Mouse (Mus musculus): Measurements from ENCODE around the gene Mt4. TPM values are rescaled to one million over a fixed set of nuclear protein-coding genes. Genes with fewer than 3 reads are reported as not detected.
"Not testable (repeated sequence)": the region's sequence is repeated elsewhere in the genome, so short reads cannot be mapped to it uniquely, and the experiment has no call there.

Gene Mt4
- polyA plus RNA-seq, 1 experiment from 2014 or later: not detected

GRCm38 (mm10) chr8:94140266-94140795 lies 3.3 kb downstream of the Mt4 start:
- H3K36me3 ChIP-seq: no peaks in the 10 kb centered on the region
- no peaks in the 10 kb centered on the region for H3K9me3 ChIP-seq
- no peak overlapping the region for H3K9ac ChIP-seq
- WGBS: 83% methylated on average over 4 of the region's 4 CpGs
- H3K4me1 ChIP-seq (replicated peaks): no peaks in the 10 kb centered on the region
- H3K27ac ChIP-seq (replicated peaks): no peak overlapping the region
- no peak overlapping the region for H3K4me2 ChIP-seq
- H3K27me3 ChIP-seq: no peaks in the 10 kb centered on the region
- no peak for ATAC-seq (ENCODE audit: low FRiP score, low read depth)
- no peak overlapping the region for H3K4me3 ChIP-seq

- Histone ChIP-seq H3K4me1 (replicated peaks) (peaks cover 12% of the 10 kb centered on the region), H3K36me3 (no peaks in the 10 kb centered on the region), H3K27ac (replicated peaks) (no peak overlapping the region), H3K4me2 (no peak overlapping the region), H3K4me3 (no peak overlapping the region), H3K27me3 (peaks cover 4% of the 10 kb centered on the region; the same call in 1 of the 2 replicates), H3K9me3 (no peaks in the 10 kb centered on the region), H3K9ac (no peak overlapping the region)
- no peak for ATAC-seq (ENCODE audit: low FRiP score, low read depth)
- WGBS: 49% methylated on average over 5 of the region's 5 CpGs
These were observed 11.2 kb downstream of the Mt4 start for GRCm38 (mm10) chr8:94148236-94148635.

GRCm38 (mm10) chr8:94150925-94151324 lies 13.9 kb downstream of the Mt4 start:
- H3K27me3 ChIP-seq: peaks cover 4% of the 10 kb centered on the region; the same call in 1 of the 2 replicates
- no peak for ATAC-seq (ENCODE audit: low FRiP score, low read depth)
- 88% methylated on average over 5 of the region's 5 CpGs for WGBS

GRCm38 (mm10) chr8:94152513-94153300 lies 15.7 kb downstream of the Mt4 start, which contains the start of gene Mt3:
TSS of gene Mt3 (plus strand) at chr8:94152607.
- H3K4me2 ChIP-seq: peak within 1 kb of the TSS; percentile 88
- no peaks in the 10 kb centered on the region for H3K36me3 ChIP-seq
- H3K9ac ChIP-seq: peak within 1 kb of the TSS; percentile 44
- H3K27me3 ChIP-seq: peaks cover 4% of the 10 kb centered on the region; the same call in 1 of the 2 replicates
- H3K9me3 ChIP-seq: no peaks in the 10 kb centered on the region
- peaks cover 21% of the 10 kb centered on the region for H3K4me1 ChIP-seq (replicated peaks)
- peak within 1 kb of the TSS; percentile 67 for H3K27ac ChIP-seq (replicated peaks)
- peak within 1 kb of the TSS; percentile 45 for H3K4me3 ChIP-seq
- WGBS: 2% methylated on average over 29 of the region's 29 CpGs
- ATAC-seq (ENCODE audit: low FRiP score, low read depth): peak; percentile 90

More at GRCm38 (mm10) chr8:94150925-94151324, 13.9 kb downstream of the Mt4 start:
- H3K4me2 ChIP-seq: no peak overlapping the region
- no peaks in the 10 kb centered on the region for H3K9me3 ChIP-seq
- no peak overlapping the region for H3K27ac ChIP-seq (replicated peaks)
- no peak overlapping the region for H3K9ac ChIP-seq
- H3K36me3 ChIP-seq: no peaks in the 10 kb centered on the region
- H3K4me1 ChIP-seq (replicated peaks): peaks cover 21% of the 10 kb centered on the region
- no peak overlapping the region for H3K4me3 ChIP-seq

GRCm38 (mm10) chr8:94153451-94153850 lies 16.5 kb downstream of the Mt4 start:
- Histone ChIP-seq H3K9ac (peak overlapping the region; percentile 44), H3K36me3 (no peaks in the 10 kb centered on the region), H3K27me3 (peaks cover 4% of the 10 kb centered on the region; the same call in 1 of the 2 replicates), H3K4me3 (peak overlapping the region; percentile 45), H3K27ac (replicated peaks) (peak overlapping the region; percentile 67), H3K4me2 (peak overlapping the region; percentile 88), H3K9me3 (no peaks in the 10 kb centered on the region), H3K4me1 (replicated peaks) (peaks cover 21% of the 10 kb centered on the region)
- ATAC-seq (ENCODE audit: low FRiP score, low read depth): peak; percentile 32
- WGBS: 24% methylated on average over 7 of the region's 7 CpGs

- WGBS: 40% methylated on average over 6 of the region's 6 CpGs
- H3K36me3 ChIP-seq: no peaks in the 10 kb centered on the region
- peak overlapping the region; percentile 67 for H3K27ac ChIP-seq (replicated peaks)
- no peaks in the 10 kb centered on the region for H3K9me3 ChIP-seq
- ATAC-seq (ENCODE audit: low FRiP score, low read depth): 0 out of 2 replicates have a peak, but pooled peaks have one; percentile 24
- H3K27me3 ChIP-seq: peaks cover 4% of the 10 kb centered on the region; the same call in 1 of the 2 replicates
- H3K4me1 ChIP-seq (replicated peaks): peaks cover 21% of the 10 kb centered on the region
- no peak overlapping the region for H3K9ac ChIP-seq
- H3K4me3 ChIP-seq: no peak overlapping the region
- 0 out of 2 replicates have a peak overlapping the region, but pooled peaks have one; percentile 88 for H3K4me2 ChIP-seq
These were observed 17.5 kb downstream of the Mt4 start for GRCm38 (mm10) chr8:94154537-94154936.

- no peak overlapping the region for H3K4me2 ChIP-seq
- no peak overlapping the region for H3K9ac ChIP-seq
- H3K36me3 ChIP-seq: no peaks in the 10 kb centered on the region
- H3K27me3 ChIP-seq: peaks cover 4% of the 10 kb centered on the region; the same call in 1 of the 2 replicates
- no peak overlapping the region for H3K4me3 ChIP-seq
- no peak for ATAC-seq (ENCODE audit: low FRiP score, low read depth)
- 75% methylated on average over 4 of the region's 4 CpGs for WGBS
- H3K27ac ChIP-seq (replicated peaks): no peak overlapping the region
- H3K9me3 ChIP-seq: no peaks in the 10 kb centered on the region
- peaks cover 21% of the 10 kb centered on the region for H3K4me1 ChIP-seq (replicated peaks)
These were observed 19.1 kb downstream of the Mt4 start for GRCm38 (mm10) chr8:94156092-94156491.

GRCm38 (mm10) chr8:94165772-94166171 lies 28.8 kb downstream of the Mt4 start:
- not testable (repeated sequence) for H3K36me3 ChIP-seq; H3K27ac ChIP-seq (replicated peaks); ATAC-seq (ENCODE audit: low FRiP score, low read depth); H3K27me3 ChIP-seq; H3K9ac ChIP-seq; H3K9me3 ChIP-seq; H3K4me3 ChIP-seq; H3K4me1 ChIP-seq (replicated peaks); H3K4me2 ChIP-seq
- 73% methylated on average over 8 of the region's 8 CpGs for WGBS

- H3K9ac ChIP-seq: no peak overlapping the region
These were observed 30.2 kb downstream of the Mt4 start for GRCm38 (mm10) chr8:94167244-94167643.

GRCm38 (mm10) chr8:94169547-94169946 lies 32.5 kb downstream of the Mt4 start:
- Histone ChIP-seq H3K9me3 (no peaks in the 10 kb centered on the region), H3K27me3 (peaks cover 39% of the 10 kb centered on the region)
- ATAC-seq (ENCODE audit: low FRiP score, low read depth): no peak

More at GRCm38 (mm10) chr8:94167244-94167643, 30.2 kb downstream of the Mt4 start:
- Histone ChIP-seq H3K36me3 (no peaks in the 10 kb centered on the region), H3K27me3 (peaks cover 18% of the 10 kb centered on the region), H3K4me3 (no peak overlapping the region), H3K27ac (replicated peaks) (no peak overlapping the region), H3K4me1 (replicated peaks) (peaks cover 9% of the 10 kb centered on the region), H3K4me2 (peak overlapping the region; percentile 22; the same call in 1 of the 2 replicates), H3K9me3 (no peaks in the 10 kb centered on the region)
- 2% methylated on average over 6 of the region's 6 CpGs for WGBS
- peak; percentile 63 for ATAC-seq (ENCODE audit: low FRiP score, low read depth)

GRCm38 (mm10) chr8:94171321-94171755 lies 34.3 kb downstream of the Mt4 start:
- Histone ChIP-seq H3K36me3 (no peaks in the 10 kb centered on the region), H3K4me1 (replicated peaks) (peaks cover 21% of the 10 kb centered on the region), H3K9ac (no peak overlapping the region), H3K4me3 (peak overlapping the region; percentile 48; the same call in 1 of the 2 replicates), H3K4me2 (peak overlapping the region; percentile 89), H3K9me3 (no peaks in the 10 kb centered on the region), H3K27ac (replicated peaks) (no peak overlapping the region), H3K27me3 (peaks cover 57% of the 10 kb centered on the region)
- no peak for ATAC-seq (ENCODE audit: low FRiP score, low read depth)
- 52% methylated on average over 10 of the region's 10 CpGs for WGBS

More at GRCm38 (mm10) chr8:94169547-94169946, 32.5 kb downstream of the Mt4 start:
- H3K4me3 ChIP-seq: no peak overlapping the region
- H3K27ac ChIP-seq (replicated peaks): no peak overlapping the region
- H3K4me2 ChIP-seq: no peak overlapping the region
- no peak overlapping the region for H3K9ac ChIP-seq
- no peaks in the 10 kb centered on the region for H3K36me3 ChIP-seq
- WGBS: 90% methylated on average over 5 of the region's 5 CpGs
- H3K4me1 ChIP-seq (replicated peaks): peaks cover 21% of the 10 kb centered on the region
